Mouse (Mus musculus) megakaryocyte, embryonic 14.5 days (primary cell): ENCODE results near the gene Zfp879.

ENCODE experiments used
- FLI1 ChIP-seq: IDR thresholded peaks from 2 replicates; pipeline ENCODE4 v1.6.1; 2012; ENCODE audit warnings: low read length, inconsistent platforms, mixed read lengths
- GATA1 ChIP-seq: IDR thresholded peaks from 3 replicates; pipeline ENCODE4 v1.6.1; 2012; ENCODE audit warnings: mixed read lengths, low read length, inconsistent platforms, borderline replicate concordance

DNA sequence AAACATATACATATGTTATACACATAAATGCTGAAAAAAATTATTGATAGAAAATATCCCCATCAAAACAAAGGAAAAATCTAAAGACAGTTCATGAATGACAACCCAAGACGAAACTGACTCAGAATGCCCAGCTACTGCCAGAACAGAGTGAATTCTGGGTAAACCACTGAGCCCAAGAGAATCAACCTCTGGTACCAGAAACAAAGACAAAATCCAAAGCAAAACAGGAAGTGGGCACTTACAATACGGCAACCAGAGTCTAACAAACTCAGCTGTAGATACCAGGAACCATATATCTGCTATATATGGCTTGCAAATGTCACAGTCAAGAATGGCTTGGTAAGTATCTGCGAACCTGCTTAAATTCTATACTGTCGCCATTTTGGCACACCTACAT lies 5.6 kb downstream of the Zfp879 start:
- TF ChIP-seq GATA1 (no peak), FLI1 (no peak)
